Comparison of ENCODE assay signal across 15 mouse cellular contexts in the genomic region with DNA sequence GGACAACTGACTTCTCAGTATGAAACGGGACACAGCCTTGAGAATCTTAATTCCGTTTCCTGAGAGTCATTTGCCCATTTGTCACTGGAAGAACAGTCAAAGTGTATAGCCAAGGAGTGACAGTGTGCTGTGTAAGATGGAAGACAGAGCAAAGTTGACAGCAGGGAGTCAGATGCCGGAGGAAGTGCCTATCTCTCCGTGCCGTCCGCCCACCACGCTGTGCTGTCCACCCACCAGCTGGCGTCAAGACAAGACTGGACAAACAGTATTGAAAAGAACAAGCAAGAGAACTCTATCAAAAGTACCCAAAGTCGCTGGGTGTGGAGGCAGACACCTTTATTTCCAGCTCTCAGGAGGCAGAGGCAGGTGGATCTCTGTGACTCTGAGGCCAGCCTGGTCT. TPM values are rescaled to one million over a fixed set of nuclear protein-coding genes. Genes with fewer than 3 reads are reported as not detected.
DNase-seq lines count a peak whose midpoint lies in the region; TF ChIP-seq lines count a peak whose summit lies in the region.
"Had no signal": no experiment of that assay in that cellular context is flagged by ENCODE, and none has a peak within 500 bp of the region (broad histone marks: within the 10 kb centered on the region; RNA-seq: fewer than 3 reads in every experiment).

No protein-coding gene starts in this region.

- H3K4me3 ChIP-seq in layer of hippocampus, adult 2 months, result no peak overlapping the region
- H3K4me3 ChIP-seq: embryonic facial prominence, embryonic 13.5 days; forebrain, embryonic 12.5 days; heart, embryonic 10.5 days; hindbrain, embryonic 13.5 days; intestine, embryonic 15.5 days had no signal

- peak overlapping the region; percentile 77; the same call in 1 of the 2 replicates for H3K27ac ChIP-seq in layer of hippocampus, adult 2 months
- H3K27ac ChIP-seq: embryonic facial prominence, embryonic 13.5 days; forebrain, embryonic 12.5 days; heart, embryonic 10.5 days; hindbrain, embryonic 13.5 days; intestine, embryonic 15.5 days had no signal

- TF ChIP-seq CTCF in layer of hippocampus, adult 2 months (conservative IDR thresholded peaks at IDR 0.05), result no peak

- DNase-seq in heart, adult 11 months, result peak; percentile 77
- DNase-seq in heart, postnatal 36 days, result no peak
- DNase-seq in layer of hippocampus, adult 2 months (ENCODE audit: low spot score in 2 of 2), result no peak
- no peak for DNase-seq in layer of hippocampus, postnatal 36 days
- DNase-seq in testis, postnatal 14 days (ENCODE audit: low spot score), result peak; percentile 49
- DNase-seq in testis, postnatal 10 days (ENCODE audit: low spot score), result no peak
- DNase-seq: adrenal gland, adult 2 months; adrenal gland, postnatal 25 days; cerebellum, adult 8-10 months; gastrocnemius, postnatal 25 days had no signal

- intact Hi-C loops in heart, postnatal 36 days (cut with DNase I), result no loop called here

RNA-seq across cellular contexts. Expression of gene Nkiras2, which starts 15.9 kb away (rescaled TPM):
- total RNA-seq in heart, postnatal 36 days (2021), result 10 to 100 TPM; 57.2 to 59.2 TPM
- 10 to 100 TPM; 11.8 to 13.1 TPM for total RNA-seq in layer of hippocampus, adult 2 months (2021)
- total RNA-seq in layer of hippocampus, postnatal 36 days (2021), result 10 to 100 TPM; 12.5 to 15.1 TPM

RNA-seq across cellular contexts. Expression of gene Dnajc7, which starts 16.8 kb away (rescaled TPM):
- total RNA-seq in heart, postnatal 36 days (2021), result 100 to 1,000 TPM; 123 to 133 TPM
- 100 to 1,000 TPM; 242 to 257 TPM for total RNA-seq in layer of hippocampus, adult 2 months (2021)
- 100 to 1,000 TPM; 249 to 265 TPM for total RNA-seq in layer of hippocampus, postnatal 36 days (2021)

RNA-seq across cellular contexts. Expression of gene Cnp, which starts 28.5 kb away (rescaled TPM):
- 1 to 10 TPM; 5.5 to 7.2 TPM for total RNA-seq in heart, postnatal 36 days (2021)
- 100 to 1,000 TPM; 168 to 183 TPM for total RNA-seq in layer of hippocampus, adult 2 months (2021)
- 100 to 1,000 TPM; 246 to 256 TPM for total RNA-seq in layer of hippocampus, postnatal 36 days (2021)

RNA-seq across cellular contexts. Expression of gene Ttc25, which starts 57.7 kb away (rescaled TPM):
- total RNA-seq in heart, postnatal 36 days (2021), result under 1 TPM; 0.22 to 0.49 TPM
- total RNA-seq in layer of hippocampus, adult 2 months (2021), result 1 to 10 TPM; 1.3 to 1.7 TPM
- 1 to 10 TPM in 1 of 2 experiments, under 1 TPM in 1; 0.82 to 1.3 TPM for total RNA-seq in layer of hippocampus, postnatal 36 days (2021)

Comparison
In these comparisons a context has a peak if more than half of its experiments do, and no peak if none do; other contexts are left out.
1. DNase-seq: peak in heart, adult 11 months (single experiment) and testis, postnatal 14 days (single experiment); none in heart, postnatal 36 days (0 of 2), layer of hippocampus, adult 2 months (0 of 2), layer of hippocampus, postnatal 36 days (0 of 2) and testis, postnatal 10 days (single experiment).
2. RNA of gene Cnp, which starts 28.5 kb away (total RNA-seq): 246 to 256 TPM in layer of hippocampus, postnatal 36 days and 168 to 183 TPM in layer of hippocampus, adult 2 months; 5.5 to 7.2 TPM in heart, postnatal 36 days; every median in the first group is over 10 times any median in the second.